ENCODE assay signal across 9 mouse cellular contexts in the genomic region with DNA sequence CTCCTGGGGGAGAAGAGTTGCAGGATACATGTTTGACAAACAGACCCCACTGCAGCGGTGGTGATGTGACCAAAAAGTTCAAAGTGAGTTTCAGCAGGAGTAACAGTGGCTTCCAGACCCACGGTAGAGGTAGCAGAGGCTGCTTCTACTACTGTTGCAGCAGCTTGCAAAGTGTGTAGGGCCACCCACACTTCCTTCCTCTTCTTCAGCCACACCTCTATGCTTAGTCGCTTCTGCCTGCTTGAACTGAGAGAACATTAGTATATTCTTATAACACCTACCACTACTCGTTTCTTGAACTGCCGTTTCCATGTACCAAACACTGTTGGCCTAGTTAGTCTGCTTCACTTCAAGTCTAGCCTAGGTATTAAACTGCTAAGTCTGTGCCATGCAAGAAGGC. TPM values are rescaled to one million over a fixed set of nuclear protein-coding genes. Genes with fewer than 3 reads are reported as not detected.
A peak's percentile ranks its signal among the peaks of the same experiment; 100 is the strongest.
DNase-seq lines count a peak whose midpoint lies in the region; ATAC-seq and TF ChIP-seq lines count a peak whose summit lies in the region.
"Had no signal": no experiment of that assay in that cellular context is flagged by ENCODE, and none has a peak within 500 bp of the region (broad histone marks: within the 10 kb centered on the region; RNA-seq: fewer than 3 reads in every experiment).

No protein-coding gene starts in this region.

- ATAC-seq in lung, postnatal 0 days = no peak
- ATAC-seq in neutrophil, adult 5-6 weeks (ENCODE audit: extremely low read depth, insufficient number of reproducible peaks, low FRiP score, poor library complexity, severe bottlenecking) = peak; percentile 89

- H3K4me3 ChIP-seq in lung, postnatal 0 days (ENCODE audit: low read depth, low read length) = no peak overlapping the region

- peaks cover 7% of the 10 kb centered on the region; the same call in 1 of the 2 replicates for H3K4me1 ChIP-seq in lung, postnatal 0 days (ENCODE audit: insufficient read depth, low read depth, low read length)

- 0 out of 2 replicates have a peak overlapping the region, but pooled peaks have one; percentile 25 for H3K4me2 ChIP-seq in lung, postnatal 0 days (replicated peaks; ENCODE audit: low read depth, low read length)

- no peak overlapping the region for H3K9ac ChIP-seq in lung, postnatal 0 days (replicated peaks; ENCODE audit: low read depth)

- no peaks in the 10 kb centered on the region for H3K36me3 ChIP-seq in lung, postnatal 0 days (ENCODE audit: insufficient read depth, low read length)

- peak; percentile 37 for DNase-seq in lung, postnatal 0 days (ENCODE audit: low spot score)
- no peak for DNase-seq in lung, postnatal 14 days
- peak; percentile 51 for DNase-seq in brain, adult 2 months (ENCODE audit: low read depth, low spot score)
- DNase-seq in thymus, postnatal 4 days = peak; percentile 47
- DNase-seq in testis, postnatal 10 days (ENCODE audit: low spot score) = no peak
- DNase-seq in kidney, postnatal 36 days = no peak
- DNase-seq: embryo, embryonic 11 days; kidney, adult 18-20 months had no signal

- H3K9me3 ChIP-seq in lung, postnatal 0 days (ENCODE audit: low read length) = no peaks in the 10 kb centered on the region

- H3K27me3 ChIP-seq in lung, postnatal 0 days (replicated peaks; ENCODE audit: insufficient read depth, low read length) = no peaks in the 10 kb centered on the region

- no peak for TF ChIP-seq EP300 in lung, postnatal 0 days (IDR thresholded peaks at IDR 0.05)

- 28% methylated on average over 5 of the region's 5 CpGs for WGBS in lung, postnatal 0 days

- no peak overlapping the region for H3K27ac ChIP-seq in lung, postnatal 0 days (ENCODE audit: low read length)

- no peak for TF ChIP-seq CTCF in lung, postnatal 0 days (IDR thresholded peaks at IDR 0.05)

RNA-seq across cellular contexts. Expression of a gene that starts 11.6 kb away (rescaled TPM):
- 93.6 and 100 TPM in 2 replicates for polyA plus RNA-seq in lung, postnatal 0 days (2015; fragmentation: Nextera tagmentation; extraction: Ambion mirVana)
- 165 and 197 TPM in 2 replicates for total RNA-seq in neutrophil, adult 5-6 weeks (2017)

Comparison
In these comparisons a context has a peak if more than half of its experiments do, and no peak if none do; other contexts are left out.
1. DNase-seq: peak in lung, postnatal 0 days (single experiment), brain, adult 2 months (single experiment) and thymus, postnatal 4 days (single experiment); none in lung, postnatal 14 days (single experiment), testis, postnatal 10 days (single experiment) and kidney, postnatal 36 days (0 of 2).